Mouse (Mus musculus) midbrain, postnatal 0 days (tissue): ENCODE measurements around the gene Vkorc1. TPM values are rescaled to one million over a fixed set of nuclear protein-coding genes. Genes with fewer than 3 reads are reported as not detected.
A peak's percentile ranks its signal among the peaks of the same experiment; 100 is the strongest.

Source experiments
- ATAC-seq: fragments of 200-750 bp; cut with Nextera tagmentation; 2 replicates; pipeline ENCODE4 v1.8.0; 2017; ENCODE audit warnings: moderate number of reproducible peaks, mild to moderate bottlenecking, moderate TSS enrichment, moderate library complexity; ENCODE audit not compliant: low FRiP score
- DNase-seq: peaks from one replicate; pipeline ENCODE4 v3.0.0-alpha.2; 2015; ENCODE audit warnings: low spot score
- H3K27ac ChIP-seq: fragments of 300-500 bp; sonication (generic); 2 replicates; pipeline ENCODE4 v1.5.1; 2014; ENCODE audit warnings: low read depth, mild to moderate bottlenecking, low read length, mixed read lengths
- H3K27me3 ChIP-seq: fragments of 300-500 bp; sonication (generic); 2 replicates; pipeline ENCODE4 v1.6.1; 2014; ENCODE audit warnings: low read length, control low read depth, mixed read lengths; ENCODE audit not compliant: insufficient read depth
- H3K36me3 ChIP-seq: fragments of 300-500 bp; sonication (generic); 2 replicates; pipeline ENCODE4 v1.6.1; 2014; ENCODE audit warnings: low read length, control low read depth, mixed read lengths; ENCODE audit not compliant: insufficient read depth
- H3K4me1 ChIP-seq: fragments of 300-500 bp; sonication (generic); 2 replicates; pipeline ENCODE4 v1.6.1; 2014; ENCODE audit warnings: mild to moderate bottlenecking, control low read depth, antibody characterized with exemption, low read length, mixed read lengths; ENCODE audit not compliant: insufficient read depth
- H3K4me2 ChIP-seq: fragments of 300-500 bp; sonication (generic); 2 replicates; pipeline ENCODE4 v1.6.1; 2014; ENCODE audit warnings: low read depth, mild to moderate bottlenecking, low read length, mixed read lengths; ENCODE audit not compliant: poor library complexity, severe bottlenecking
- H3K4me3 ChIP-seq: fragments of 300-500 bp; sonication (generic); 2 replicates; pipeline ENCODE4 v1.5.1; 2014; ENCODE audit warnings: low read depth, mild to moderate bottlenecking, low read length, moderate library complexity
- H3K9ac ChIP-seq: fragments of 300-500 bp; sonication (generic); replicated peaks from 2 replicates; pipeline ENCODE4 v1.6.1; 2014; ENCODE audit warnings: mild to moderate bottlenecking, low read length, moderate library complexity, mixed read lengths; ENCODE audit not compliant: poor library complexity, severe bottlenecking
- H3K9me3 ChIP-seq: fragments of 300-500 bp; sonication (generic); 2 replicates; pipeline ENCODE4 v1.6.1; 2016; ENCODE audit warnings: low read length, control low read depth
- CTCF ChIP-seq: IDR thresholded peaks from 2 replicates; pipeline ENCODE4 v1.5.1; 2016; ENCODE audit warnings: antibody characterized with exemption, mild to moderate bottlenecking
- WGBS: fragments of 180-500 bp; shearing (Covaris S2); extraction: QIAGEN DNeasy Blood & Tissue Kit; methylation state at CpG from one replicate; pipeline ENCODE4 v1.1.7; 2014; 5-methylcytosine and 5-hydroxymethylcytosine counted together
- polyA plus RNA-seq: library from polyadenylated mRNA; unstranded; fragments of >200 nt; fragmentation: Nextera tagmentation; extraction: Ambion mirVana; gene quantifications from 2 replicates; pipeline ENCODE4 v1.2.1, GENCODE M21; 2015
- total RNA-seq: library from RNA; depleted of rRNA; stranded (reverse); fragments of >200 nt; gene quantifications from 2 replicates; pipeline ENCODE4 v1.2.3, GENCODE M21; 2014

Vkorc1 gene
- total and polyA plus RNA-seq, 2 experiments from 2014 or later = 30.3 to 61.2 TPM

DNA sequence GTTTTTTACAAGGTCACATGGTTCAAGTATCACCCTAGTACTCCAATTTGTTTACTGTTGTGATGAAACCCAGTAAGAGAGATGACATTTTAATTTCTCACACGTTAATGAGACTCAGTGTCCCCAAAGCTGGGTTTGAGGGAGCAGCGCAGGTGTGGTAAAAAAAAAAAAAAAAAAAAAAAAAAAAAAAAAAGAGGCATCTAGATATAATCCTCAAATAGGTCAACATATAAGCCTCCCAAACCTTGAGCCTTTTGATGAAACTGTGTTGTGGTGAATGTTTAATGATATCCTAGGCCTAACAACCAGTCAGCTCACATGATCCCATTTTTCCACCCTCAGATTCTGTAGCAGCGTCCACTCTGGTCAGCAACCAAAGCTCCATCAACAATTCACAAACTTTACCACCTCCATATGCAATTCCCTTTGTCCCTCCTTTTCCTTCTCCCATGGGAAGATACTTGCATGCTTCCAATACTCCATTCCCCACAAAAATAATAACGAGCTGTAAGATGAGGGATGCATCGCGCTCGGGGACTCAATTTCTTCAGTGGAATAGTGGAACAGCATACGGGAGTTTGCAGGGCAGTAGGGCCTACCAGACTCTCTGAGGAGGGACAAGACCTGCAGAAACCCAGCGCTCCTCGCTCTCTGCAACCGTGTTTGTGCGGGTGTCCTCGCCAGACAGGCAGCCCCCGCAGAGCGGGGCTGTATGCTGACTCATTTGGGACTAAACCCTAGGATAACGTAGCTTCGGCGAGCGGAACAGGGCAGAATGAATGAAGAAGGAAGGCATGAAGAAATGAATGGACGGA lies 20.4 kb downstream of the Vkorc1 start:
- Histone ChIP-seq H3K27me3 (no peaks in the 10 kb centered on the region), H3K4me2 (peak overlapping the region; percentile 74), H3K4me1 (0 out of 2 replicates have a peak, but pooled peaks cover 9% of the 10 kb centered on the region), H3K36me3 (peaks cover 22% of the 10 kb centered on the region), H3K9me3 (no peaks in the 10 kb centered on the region), H3K4me3 (peak overlapping the region; percentile 92), H3K27ac (peak overlapping the region; percentile 98), H3K9ac (peak overlapping the region; percentile 95)
- no peak for TF ChIP-seq CTCF
- WGBS = 4% methylated on average over 20 of the region's 20 CpGs
- peak; percentile 42; the same call in 1 of the 2 replicates for ATAC-seq
- DNase-seq = no peak

DNA sequence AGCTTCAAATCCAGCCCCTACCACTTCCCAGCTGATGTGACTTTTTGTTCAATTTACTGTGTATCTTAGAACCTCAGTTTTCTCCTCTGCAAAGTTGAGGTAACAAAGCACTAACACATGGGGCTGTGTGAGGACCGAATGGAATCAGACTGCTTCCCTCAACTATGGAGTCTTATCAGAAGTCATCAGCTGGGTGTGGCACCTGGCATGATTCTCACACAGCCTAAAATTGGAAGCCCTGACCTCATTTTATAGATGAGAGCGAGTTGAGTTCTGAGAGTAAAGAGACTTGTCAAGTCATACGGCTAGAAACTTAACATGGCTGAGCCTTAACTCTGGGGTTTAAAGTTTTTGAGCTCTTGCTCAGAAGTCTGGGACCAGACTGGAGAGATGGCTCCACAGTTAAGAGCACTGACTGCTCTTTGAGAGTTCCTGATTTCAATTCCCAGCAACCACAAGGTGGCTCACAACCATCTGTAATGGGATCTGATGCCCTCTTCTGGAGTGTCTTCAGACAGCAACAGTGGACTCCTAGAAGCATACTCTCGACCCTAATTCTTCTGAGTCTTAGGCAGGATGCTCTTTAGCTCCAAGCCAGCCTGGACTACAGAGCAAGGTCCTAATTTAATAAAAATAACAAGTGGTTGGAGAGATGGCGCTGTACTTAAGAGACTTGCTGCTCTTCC lies 25.1 kb downstream of the Vkorc1 start:
- no peak overlapping the region for H3K27ac ChIP-seq
- ATAC-seq = no peak
- peak; percentile 60 for TF ChIP-seq CTCF
- 77% methylated on average over 5 of the region's 5 CpGs for WGBS
- no peak for DNase-seq
- no peaks in the 10 kb centered on the region for H3K9me3 ChIP-seq
- no peak overlapping the region for H3K4me3 ChIP-seq
- H3K4me2 ChIP-seq = no peak overlapping the region
- no peaks in the 10 kb centered on the region for H3K27me3 ChIP-seq
- H3K4me1 ChIP-seq = 0 out of 2 replicates have a peak, but pooled peaks cover 9% of the 10 kb centered on the region
- peaks cover 29% of the 10 kb centered on the region for H3K36me3 ChIP-seq
- H3K9ac ChIP-seq = no peak overlapping the region

DNA sequence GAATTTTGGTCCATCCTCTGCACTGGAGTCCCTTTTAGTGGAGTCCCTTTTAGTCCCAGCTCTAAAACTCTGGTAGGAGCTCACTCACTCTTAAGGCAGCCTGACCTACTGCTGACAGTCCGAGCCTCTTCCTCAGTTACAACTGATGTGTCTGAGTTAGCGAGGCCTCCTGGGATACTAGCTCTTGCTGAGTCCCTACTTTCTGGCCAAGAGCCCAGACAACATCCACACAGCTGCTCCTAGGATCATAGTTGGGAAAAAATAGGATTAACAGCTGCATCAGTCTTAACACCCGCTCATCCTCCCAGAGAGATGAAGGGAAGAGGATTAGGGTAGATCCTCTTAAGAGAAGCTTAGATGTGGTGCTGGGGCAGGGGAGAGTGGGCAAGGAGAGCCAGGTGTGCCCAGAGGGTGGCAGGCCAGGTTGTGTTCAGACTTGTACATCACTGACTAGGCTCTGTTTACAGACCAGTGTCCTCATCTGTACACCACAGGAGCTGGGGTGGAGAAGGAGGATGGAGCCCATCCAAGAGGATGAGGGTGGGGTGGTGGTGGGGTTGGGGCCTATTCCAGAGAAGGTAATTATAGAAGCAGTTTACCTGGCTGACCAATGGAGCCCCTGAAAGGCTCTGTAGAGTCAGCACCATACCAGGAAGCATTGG lies 26.1 kb downstream of the Vkorc1 start:
- Histone ChIP-seq H3K4me1 (0 out of 2 replicates have a peak, but pooled peaks cover 9% of the 10 kb centered on the region), H3K4me2 (no peak overlapping the region), H3K27ac (no peak overlapping the region), H3K4me3 (no peak overlapping the region), H3K27me3 (no peaks in the 10 kb centered on the region), H3K9ac (no peak overlapping the region), H3K9me3 (no peaks in the 10 kb centered on the region), H3K36me3 (peaks cover 36% of the 10 kb centered on the region)
- TF ChIP-seq CTCF = no peak
- peak; percentile 32 for DNase-seq
- ATAC-seq = no peak
- WGBS = 35% methylated on average over 3 of the region's 3 CpGs

DNA sequence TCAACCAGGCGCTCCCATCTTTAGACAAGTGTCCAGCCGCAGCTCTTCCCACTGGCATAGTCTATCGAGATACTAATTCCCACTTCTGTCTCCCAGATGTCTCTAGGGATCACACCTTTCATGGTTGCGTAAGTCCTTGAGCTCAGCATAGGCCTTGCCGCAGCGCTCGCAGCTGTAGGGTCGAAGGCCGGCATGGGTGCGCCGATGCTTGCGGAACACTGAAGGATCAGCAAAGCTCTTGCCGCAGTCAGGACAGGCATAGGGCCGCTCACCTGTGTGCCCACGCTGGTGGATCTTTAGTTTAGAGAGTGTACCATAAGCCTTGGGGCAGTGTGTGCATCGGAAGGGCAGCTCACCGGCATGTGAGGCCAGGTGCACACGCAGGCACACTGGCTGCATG lies 27.8 kb downstream of the Vkorc1 start:
- Histone ChIP-seq H3K4me2 (no peak overlapping the region), H3K36me3 (peaks cover 36% of the 10 kb centered on the region), H3K4me1 (no peaks in the 10 kb centered on the region), H3K27ac (no peak overlapping the region), H3K9ac (no peak overlapping the region), H3K27me3 (no peaks in the 10 kb centered on the region), H3K9me3 (no peaks in the 10 kb centered on the region), H3K4me3 (no peak overlapping the region)
- ATAC-seq (no peak), DNase-seq (no peak)
- no peak for TF ChIP-seq CTCF
- WGBS = 96% methylated on average over 18 of the region's 18 CpGs

DNA sequence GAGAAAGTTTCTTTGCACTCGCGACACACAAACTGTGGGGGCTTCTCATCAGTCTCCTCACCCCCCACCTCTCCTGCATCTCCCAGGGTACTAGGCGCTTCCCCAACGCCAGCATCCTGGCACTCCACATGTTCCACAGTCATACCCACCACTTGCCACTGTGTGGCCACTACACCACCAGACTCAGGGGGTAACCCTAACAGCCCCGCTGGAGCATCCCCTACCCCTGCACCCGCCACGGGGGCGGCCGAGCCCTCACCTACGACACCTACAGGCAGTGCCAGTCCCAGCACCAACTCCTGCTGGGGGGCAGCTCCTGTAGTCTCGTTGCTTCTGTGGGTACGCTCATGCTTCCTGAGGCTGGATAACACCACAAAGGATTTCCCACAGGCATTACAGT lies 29.0 kb downstream of the Vkorc1 start:
- Histone ChIP-seq H3K4me3 (no peak overlapping the region), H3K36me3 (peaks cover 36% of the 10 kb centered on the region), H3K27me3 (no peaks in the 10 kb centered on the region), H3K27ac (no peak overlapping the region), H3K9me3 (no peaks in the 10 kb centered on the region), H3K4me2 (no peak overlapping the region), H3K4me1 (no peaks in the 10 kb centered on the region), H3K9ac (no peak overlapping the region)
- DNase-seq (no peak), ATAC-seq (no peak)
- no peak for TF ChIP-seq CTCF
- 95% methylated on average over 11 of the region's 12 CpGs for WGBS
